Mouse (Mus musculus): ENCODE data around the gene Noa1.
A peak's percentile ranks its signal among the peaks of the same experiment; 100 is the strongest.

The Noa1 gene

GRCm38 (mm10) chr5:77309924-77310772, at the start of gene Noa1, which contains the start of gene Polr2b:
Gene Noa1 (minus strand): TSS chr5:77310084.
Gene Polr2b (plus strand): TSS chr5:77310147.
- peak; percentile 97 to 99 for DNase-seq

DNA sequence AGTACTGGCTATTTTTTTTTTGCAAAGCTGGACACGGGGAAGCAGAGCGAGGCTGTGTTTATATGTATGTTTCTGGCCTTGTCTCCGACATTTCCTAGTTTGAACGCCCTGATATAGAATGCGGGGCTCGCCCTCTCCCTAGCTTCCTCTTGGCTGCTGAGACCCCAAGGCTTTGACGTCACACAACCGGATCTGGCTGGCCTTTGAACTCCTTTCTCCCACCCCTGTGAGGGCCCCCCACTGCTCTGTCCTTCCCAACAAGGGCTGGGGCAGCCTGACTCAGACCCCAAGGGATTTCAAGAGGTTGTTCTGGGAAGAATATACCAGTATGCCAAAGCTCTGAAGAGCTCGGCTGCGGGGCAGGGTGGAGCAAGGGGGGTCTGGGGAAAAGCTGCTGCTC, 48.5 kb upstream of the Noa1 start:
- DNase-seq = no peak

GRCm38 (mm10) chr5:77357405-77358149, 47.7 kb upstream of the Noa1 start:
- DNase-seq = peak; percentile 84 to 86

GRCm38 (mm10) chr5:77355307-77356265, 45.7 kb upstream of the Noa1 start:
- no peak for DNase-seq

DNA sequence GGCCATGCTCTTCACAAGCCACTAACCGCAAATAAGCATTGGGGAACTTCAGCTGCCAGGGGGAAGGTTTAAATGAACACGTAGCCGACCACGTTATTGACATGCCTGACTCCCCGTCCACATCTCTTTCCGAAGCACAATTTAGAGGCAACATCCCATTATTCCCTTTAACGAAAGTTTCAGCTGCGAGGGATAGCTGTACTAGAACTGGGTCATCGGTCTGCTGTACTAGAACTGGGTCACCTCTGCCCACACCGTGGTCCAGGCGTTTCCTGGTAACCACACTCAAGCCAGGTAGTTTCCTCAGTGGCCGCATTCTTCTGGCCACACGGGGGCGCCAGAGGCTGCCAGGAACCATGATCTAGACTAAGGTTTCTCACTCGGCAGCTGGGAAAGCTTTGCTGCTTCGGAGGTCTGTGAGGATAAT, 44.5 kb upstream of the Noa1 start:
- DNase-seq = peak; percentile 88 to 94

DNA sequence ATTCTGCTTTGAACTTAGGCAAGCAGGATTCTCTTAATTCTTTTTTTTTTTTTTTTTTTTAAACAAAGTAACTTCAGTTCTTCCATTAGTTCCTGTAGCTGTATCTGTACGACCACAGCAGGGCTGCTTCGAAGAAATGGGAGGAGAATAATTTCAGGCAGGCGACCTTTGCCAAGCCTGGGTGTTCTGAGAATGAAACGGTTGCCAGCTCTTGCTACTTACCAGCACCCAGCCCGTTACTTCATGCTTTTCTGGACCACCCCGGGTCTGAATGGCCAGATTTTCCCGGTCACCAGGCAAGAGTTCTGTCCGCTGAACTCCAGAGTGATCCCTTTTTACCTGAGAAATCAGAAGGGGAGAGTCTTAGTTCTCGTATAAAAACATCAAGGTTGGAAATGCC, 41.8 kb upstream of the Noa1 start:
- no peak for DNase-seq

- DNase-seq = no peak
These were observed 40.2 kb upstream of the Noa1 start for GRCm38 (mm10) chr5:77349971-77350658.

DNA sequence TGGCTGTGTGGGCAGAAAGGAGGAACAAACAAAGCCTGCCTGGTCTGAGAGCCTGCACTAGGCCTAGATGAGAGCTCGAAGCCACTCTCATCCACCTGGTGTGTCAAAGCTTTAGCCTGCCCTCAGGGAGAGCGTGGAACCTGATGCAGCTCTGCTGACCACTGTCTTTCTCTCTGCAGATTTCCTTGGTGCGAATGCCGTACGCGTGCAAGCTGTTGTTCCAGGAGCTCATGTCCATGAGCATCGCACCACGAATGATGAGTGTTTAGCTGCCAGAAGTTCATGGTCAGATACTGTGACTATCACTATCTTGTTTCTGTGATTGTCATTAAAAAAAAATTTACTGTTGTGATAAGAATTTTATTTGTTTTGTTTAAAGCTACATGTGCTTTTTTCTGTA, 39.0 kb upstream of the Noa1 start:
- DNase-seq = no peak

GRCm38 (mm10) chr5:77340033-77340432, 30.1 kb upstream of the Noa1 start:
- DNase-seq = no peak

- DNase-seq = no peak
These were observed 20.3 kb upstream of the Noa1 start for GRCm38 (mm10) chr5:77330154-77330553.

GRCm38 (mm10) chr5:77324936-77325335, 15.1 kb upstream of the Noa1 start:
- DNase-seq = no peak

GRCm38 (mm10) chr5:77314986-77315385, 5.1 kb upstream of the Noa1 start:
- DNase-seq = no peak

DNA sequence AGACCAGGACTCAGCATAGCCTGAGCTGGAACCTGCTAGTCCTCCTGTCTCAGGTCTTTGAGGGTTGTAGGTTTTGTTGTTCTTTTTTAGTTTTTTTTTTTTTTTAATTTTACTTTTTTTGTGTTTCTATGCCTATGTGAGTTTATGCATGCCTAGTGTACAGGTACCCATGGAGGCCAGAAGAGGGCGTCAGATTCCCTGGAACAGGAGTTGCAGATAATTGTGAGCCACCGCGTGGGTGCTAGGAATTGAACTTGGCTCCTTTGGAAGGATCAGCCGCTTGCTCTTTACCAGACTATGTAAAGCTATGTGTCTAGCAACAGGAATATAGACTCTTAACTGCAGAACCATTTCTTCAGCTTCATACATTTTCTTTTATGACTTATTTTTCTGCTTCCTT, 4.3 kb upstream of the Noa1 start:
- no peak for DNase-seq

- peak in 1 of 2 experiments; percentile 19 for DNase-seq
These were observed 605 bp downstream of the Noa1 start for GRCm38 (mm10) chr5:77309051-77309906.

- DNase-seq = no peak
These were observed 1.9 kb downstream of the Noa1 start for GRCm38 (mm10) chr5:77307821-77308553.

DNA sequence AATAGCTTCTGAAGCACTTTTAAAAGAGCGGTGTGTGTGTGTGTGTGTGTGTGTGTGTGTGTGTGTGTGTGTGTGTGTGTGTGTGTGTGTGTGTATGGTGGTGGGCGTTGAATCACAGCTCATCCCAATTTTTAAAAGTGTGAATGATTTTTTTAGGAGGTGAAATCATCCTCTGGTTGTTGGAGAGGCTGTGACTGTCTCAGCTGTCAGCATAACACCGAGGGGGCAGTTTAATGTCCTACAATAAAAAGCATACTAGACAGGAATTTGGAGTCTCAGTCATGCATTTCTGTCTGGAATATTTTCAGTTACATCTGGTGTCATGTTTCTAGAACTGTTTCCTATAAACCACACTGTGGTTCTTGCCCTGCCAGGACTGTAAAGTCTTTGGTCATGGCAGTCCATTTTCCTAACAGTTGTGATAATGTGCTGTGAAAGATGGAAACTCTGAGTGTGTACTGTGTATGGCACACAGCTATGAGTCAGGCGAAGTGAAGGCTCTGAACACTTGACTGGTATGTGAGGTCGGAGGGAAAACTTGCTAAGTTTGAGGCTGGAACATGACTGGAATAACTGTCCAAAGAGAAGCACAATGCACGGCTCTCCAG, 8.5 kb downstream of the Noa1 start:
- no peak for DNase-seq

DNA sequence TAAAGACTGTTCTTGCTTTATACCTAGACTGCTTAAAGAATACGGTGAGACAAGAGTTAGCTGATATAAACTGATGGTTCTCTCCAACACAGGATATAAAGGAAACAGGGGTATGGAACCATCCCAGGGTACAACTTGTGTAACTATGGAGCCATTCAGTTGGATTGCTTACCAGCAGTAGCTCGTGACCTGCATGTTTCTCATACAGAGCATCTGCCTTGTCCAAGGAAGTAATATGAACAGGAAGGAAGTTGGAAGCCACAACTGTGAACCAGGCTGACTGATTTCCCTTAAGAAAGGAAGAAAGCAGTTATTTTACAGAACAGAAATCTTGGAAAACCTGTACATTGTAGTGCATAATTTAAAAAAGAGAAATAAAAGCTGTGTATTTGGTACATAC, 10.4 kb downstream of the Noa1 start:
- DNase-seq = no peak

GRCm38 (mm10) chr5:77292803-77293522, 16.9 kb downstream of the Noa1 start:
- no peak for DNase-seq

DNA sequence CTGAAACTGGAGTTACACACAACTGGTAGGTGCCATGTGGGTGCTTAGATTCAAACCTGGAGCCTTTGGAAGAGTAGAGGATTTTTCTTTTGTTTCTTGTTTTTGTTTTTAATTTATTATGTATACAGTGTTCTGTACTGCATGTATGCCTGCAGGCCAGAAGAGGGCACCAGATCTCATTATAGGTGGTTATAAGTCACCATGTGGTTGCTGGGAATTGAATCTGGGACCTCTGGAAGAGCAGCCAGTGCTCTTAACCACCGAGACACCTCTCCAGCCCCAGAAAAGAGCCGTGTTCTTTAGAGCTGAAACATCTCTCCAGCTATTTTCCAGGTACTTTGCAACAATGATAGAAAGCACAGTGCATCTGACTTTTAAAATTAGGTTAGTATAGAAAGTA, 19.3 kb downstream of the Noa1 start:
- DNase-seq = no peak

Data from kidney, adult 8-10 months (tissue).